Mouse (Mus musculus) heart, postnatal 36 days (tissue): ENCODE data around the gene Arl15. TPM values are rescaled to one million over a fixed set of nuclear protein-coding genes. Genes with fewer than 3 reads are reported as not detected.

Source experiments
- DNase-seq, 2 experiments: peaks; one replicate each; pipeline ENCODE4 v3.0.0; 2021 to 2022
- intact Hi-C: fragments of 180-260 bp; cut with DNase I; formaldehyde crosslinking; loops from one replicate; pipeline ENCODE4 v1.15.1; 2025
- total RNA-seq, 2 experiments: library from RNA; stranded (reverse); gene quantifications; 2 replicates each; pipeline ENCODE4 v1.2.3; 2021

Gene Arl15
- total RNA-seq, 2 experiments from 2014 or later: 7.5 to 8.1 TPM

- DNase-seq: no peak
- intact Hi-C loops: loop anchor here (5.0 kb wide), 1 partner anchor 197 kb away; no protein-coding TSS in a partner anchor
These were observed 284.5 kb downstream of the Arl15 start for GRCm38 (mm10) chr13:114078851-114079250.

GRCm38 (mm10) chr13:114079751-114080150, 285.4 kb downstream of the Arl15 start:
- intact Hi-C loops: loop anchor here (5.0 kb wide), 1 partner anchor 197 kb away; no protein-coding TSS in a partner anchor
- no peak for DNase-seq

- intact Hi-C loops: no loop called here
- DNase-seq: no peak
These were observed 286.2 kb downstream of the Arl15 start for GRCm38 (mm10) chr13:114080491-114080890.

- no peak for DNase-seq
- intact Hi-C loops: no loop called here
These were observed 289.3 kb downstream of the Arl15 start for GRCm38 (mm10) chr13:114083570-114084138.

- no peak for DNase-seq
- intact Hi-C loops: no loop called here
These were observed 291.1 kb downstream of the Arl15 start for GRCm38 (mm10) chr13:114085442-114085841.

- intact Hi-C loops: no loop called here
- no peak for DNase-seq
These were observed 292.0 kb downstream of the Arl15 start for GRCm38 (mm10) chr13:114086325-114086724.

- intact Hi-C loops: no loop called here
- no peak for DNase-seq
These were observed 292.5 kb downstream of the Arl15 start for GRCm38 (mm10) chr13:114086801-114087200.

GRCm38 (mm10) chr13:114087696-114088465, 293.6 kb downstream of the Arl15 start:
- DNase-seq: no peak
- intact Hi-C loops: no loop called here

- intact Hi-C loops: no loop called here
These were observed 296.5 kb downstream of the Arl15 start for GRCm38 (mm10) chr13:114090786-114091185.

GRCm38 (mm10) chr13:114091231-114091630, 296.9 kb downstream of the Arl15 start:
- intact Hi-C loops: no loop called here
- no peak for DNase-seq

More at GRCm38 (mm10) chr13:114090786-114091185, 296.5 kb downstream of the Arl15 start:
- no peak for DNase-seq

- intact Hi-C loops: no loop called here
- DNase-seq: peak in 1 of 2 experiments; percentile 18
These were observed 300.0 kb downstream of the Arl15 start for GRCm38 (mm10) chr13:114094151-114094875.

GRCm38 (mm10) chr13:114095440-114095839, 301.1 kb downstream of the Arl15 start:
- no peak for DNase-seq
- intact Hi-C loops: no loop called here

GRCm38 (mm10) chr13:114096386-114096785, 302.1 kb downstream of the Arl15 start:
- intact Hi-C loops: no loop called here

GRCm38 (mm10) chr13:114101155-114101554, 306.9 kb downstream of the Arl15 start:
- intact Hi-C loops: no loop called here
- no peak for DNase-seq

More at GRCm38 (mm10) chr13:114096386-114096785, 302.1 kb downstream of the Arl15 start:
- DNase-seq: no peak

- no peak for DNase-seq
- intact Hi-C loops: no loop called here
These were observed 311.8 kb downstream of the Arl15 start for GRCm38 (mm10) chr13:114106083-114106482.

GRCm38 (mm10) chr13:114107499-114107898, 313.2 kb downstream of the Arl15 start:
- intact Hi-C loops: no loop called here
- DNase-seq: no peak

- DNase-seq: no peak
- intact Hi-C loops: no loop called here
These were observed 315.1 kb downstream of the Arl15 start for GRCm38 (mm10) chr13:114109441-114109840.

- intact Hi-C loops: no loop called here
- DNase-seq: no peak
These were observed 315.5 kb downstream of the Arl15 start for GRCm38 (mm10) chr13:114109845-114110244.

GRCm38 (mm10) chr13:114113516-114113915, 319.2 kb downstream of the Arl15 start:
- no peak for DNase-seq
- intact Hi-C loops: no loop called here

- DNase-seq: no peak
- intact Hi-C loops: no loop called here
These were observed 320.3 kb downstream of the Arl15 start for GRCm38 (mm10) chr13:114114586-114114985.

- no peak for DNase-seq
- intact Hi-C loops: no loop called here
These were observed 320.8 kb downstream of the Arl15 start for GRCm38 (mm10) chr13:114115106-114115505.
